Mouse (Mus musculus) MEL (cell line): ENCODE measurements around the gene Aqp6. TPM values are rescaled to one million over a fixed set of nuclear protein-coding genes. Genes with fewer than 3 reads are reported as not detected.

Experiments used
- DNase-seq: peaks from one replicate; pipeline ENCODE4 v3.0.0; 2011; ENCODE audit warnings: low read depth, low spot score
- H3K27ac ChIP-seq: 2 replicates; pipeline ENCODE4 v1.5.1; 2012; ENCODE audit warnings: low read depth, mild to moderate bottlenecking, control low read depth, low read length, moderate library complexity; ENCODE audit not compliant: control insufficient read depth
- H3K27me3 ChIP-seq, 2 experiments: fragments of 150-350 bp in 1 of 2; sonication (generic) in 1 of 2; 2 replicates each; pipeline ENCODE4 v1.6.1; 2012; ENCODE audit warnings: low read length in 2 of 2, mild to moderate bottlenecking in 2 of 2, improper control_type of control experiment in 1 of 2, moderate library complexity in 1 of 2; ENCODE audit not compliant: insufficient read depth in 2 of 2, control insufficient read depth in 1 of 2
- H3K36me3 ChIP-seq, 2 experiments: 2 replicates each; pipeline ENCODE4 v1.6.1; 2012 to 2014; ENCODE audit warnings: low read length in 2 of 2, improper control_type of control experiment in 1 of 2, inconsistent platforms in 1 of 2, mild to moderate bottlenecking in 1 of 2; ENCODE audit not compliant: insufficient read depth in 2 of 2, control insufficient read depth in 1 of 2
- H3K4me1 ChIP-seq, 2 experiments: fragments of 150-350 bp in 1 of 2; sonication (generic) in 1 of 2; 2 replicates each; pipeline ENCODE4 v1.6.1; 2012; ENCODE audit warnings: low read length in 2 of 2, improper control_type of control experiment in 1 of 2, mild to moderate bottlenecking in 1 of 2; ENCODE audit not compliant: insufficient read depth in 2 of 2, control insufficient read depth in 1 of 2
- H3K4me3 ChIP-seq, 2 experiments: fragments of 150-350 bp in 1 of 2; sonication (generic) in 1 of 2; 2 replicates each; pipeline ENCODE4 v1.5.1; 2012; ENCODE audit warnings: low read depth in 2 of 2, low read length in 2 of 2, mild to moderate bottlenecking in 2 of 2, moderate library complexity in 2 of 2, control low read depth in 1 of 2, improper control_type of control experiment in 1 of 2; ENCODE audit not compliant: control insufficient read depth in 1 of 2, insufficient read depth in 1 of 2
- H3K79me2 ChIP-seq: 2 replicates; pipeline ENCODE4 v1.6.1; 2012; ENCODE audit warnings: mild to moderate bottlenecking, low read length, moderate library complexity; ENCODE audit not compliant: control insufficient read depth, poor library complexity, insufficient read depth
- H3K9ac ChIP-seq: 2 replicates; pipeline ENCODE4 v1.6.1; 2012; ENCODE audit warnings: low read depth, mild to moderate bottlenecking, control low read depth, low read length, moderate library complexity; ENCODE audit not compliant: control insufficient read depth, poor library complexity, severe bottlenecking
- H3K9me3 ChIP-seq: fragments of 150-350 bp; sonication (generic); replicated peaks from 2 replicates; pipeline ENCODE4 v1.6.1; 2012; ENCODE audit warnings: mild to moderate bottlenecking, low read length, improper control_type of control experiment, moderate library complexity; ENCODE audit not compliant: insufficient read depth
- BHLHE40 ChIP-seq: IDR thresholded peaks from 2 replicates; pipeline ENCODE4 v1.6.1; 2012; ENCODE audit warnings: low read depth, mild to moderate bottlenecking, inconsistent platforms, low read length, improper control_type of control experiment, borderline replicate concordance
- CHD1 ChIP-seq: IDR thresholded peaks from 2 replicates; pipeline ENCODE4 v1.6.1; 2012; ENCODE audit warnings: low read depth, mild to moderate bottlenecking, inconsistent platforms, low read length, improper control_type of control experiment
- CTCF ChIP-seq, 3 experiments: IDR thresholded peaks in 2 of 3; conservative IDR thresholded peaks in 1 of 3; 2 replicates each; pipeline ENCODE4 v1.5.1; 2011 to 2012; ENCODE audit warnings: low read length in 3 of 3, low read depth in 2 of 3, mild to moderate bottlenecking in 2 of 3, improper control_type of control experiment in 1 of 3, inconsistent platforms in 1 of 3, mixed read lengths in 1 of 3, moderate library complexity in 1 of 3; ENCODE audit not compliant: control insufficient read depth in 1 of 3, insufficient read depth in 1 of 3, poor library complexity in 1 of 3, severe bottlenecking in 1 of 3
- GABPA ChIP-seq: IDR thresholded peaks from 2 replicates; pipeline ENCODE4 v1.6.1; 2012; ENCODE audit warnings: low read depth, mild to moderate bottlenecking, inconsistent platforms, low read length, improper control_type of control experiment, moderate library complexity
- GATA1 ChIP-seq: IDR thresholded peaks from 2 replicates; pipeline ENCODE4 v1.6.1; 2011; ENCODE audit warnings: low read depth, low read length, improper control_type of control experiment
- JUND ChIP-seq: IDR thresholded peaks from 2 replicates; pipeline ENCODE4 v1.6.1; 2011; ENCODE audit warnings: low read depth, mild to moderate bottlenecking, improper control_type of control experiment, low read length
- MAFK ChIP-seq: IDR thresholded peaks from 2 replicates; pipeline ENCODE4 v1.6.1; 2011; ENCODE audit warnings: low read depth, mild to moderate bottlenecking, low read length, improper control_type of control experiment, borderline replicate concordance
- MAZ ChIP-seq: IDR thresholded peaks from 2 replicates; pipeline ENCODE4 v1.6.1; 2012; ENCODE audit warnings: low read depth, mild to moderate bottlenecking, inconsistent platforms, low read length, improper control_type of control experiment
- MYB ChIP-seq: IDR thresholded peaks from 2 replicates; pipeline ENCODE4 v1.6.1; 2011; ENCODE audit warnings: mild to moderate bottlenecking, low read depth, low read length, improper control_type of control experiment
- NELFE ChIP-seq: IDR thresholded peaks from 2 replicates; pipeline ENCODE4 v1.6.1; 2011; ENCODE audit warnings: low read depth, low read length, improper control_type of control experiment
- POLR2AphosphoS2 ChIP-seq: IDR thresholded peaks from 2 replicates; pipeline ENCODE4 v1.6.1; 2011; ENCODE audit warnings: low read length, improper control_type of control experiment
- POLR2AphosphoS5 ChIP-seq: IDR thresholded peaks from 2 replicates; pipeline ENCODE4 v1.6.1; 2012; ENCODE audit warnings: low read depth, borderline replicate concordance, mild to moderate bottlenecking, inconsistent platforms, low read length, moderate library complexity, mixed read lengths
- RAD21 ChIP-seq: IDR thresholded peaks from 2 replicates; pipeline ENCODE4 v1.6.1; 2011; ENCODE audit warnings: mild to moderate bottlenecking, low read depth, low read length, improper control_type of control experiment
- RCOR1 ChIP-seq: IDR thresholded peaks from 2 replicates; pipeline ENCODE4 v1.6.1; 2012; ENCODE audit warnings: low read depth, mild to moderate bottlenecking, inconsistent platforms, low read length, improper control_type of control experiment
- SIN3A ChIP-seq: IDR thresholded peaks from 2 replicates; pipeline ENCODE4 v1.6.1; 2012; ENCODE audit warnings: low read length, improper control_type of control experiment, inconsistent platforms
- SMC3 ChIP-seq: IDR thresholded peaks from 2 replicates; pipeline ENCODE4 v1.6.1; 2011; ENCODE audit warnings: low read depth, low read length, improper control_type of control experiment
- TAL1 ChIP-seq: IDR thresholded peaks from 2 replicates; pipeline ENCODE4 v1.6.1; 2012; ENCODE audit warnings: mild to moderate bottlenecking, inconsistent platforms, low read length, moderate library complexity, mixed read lengths
- USF1 ChIP-seq: IDR thresholded peaks from 2 replicates; pipeline ENCODE4 v1.6.1; 2014; ENCODE audit warnings: low read depth, mild to moderate bottlenecking, inconsistent platforms, low read length, improper control_type of control experiment, moderate library complexity
- USF2 ChIP-seq, 2 experiments: IDR thresholded peaks; 2 replicates each; pipeline ENCODE4 v1.6.1; 2011 to 2012; ENCODE audit warnings: improper control_type of control experiment in 2 of 2, low read length in 2 of 2, borderline replicate concordance in 1 of 2, inconsistent platforms in 1 of 2, low read depth in 1 of 2, mild to moderate bottlenecking in 1 of 2; ENCODE audit not compliant: insufficient read depth in 1 of 2
- ZC3H11A ChIP-seq: IDR thresholded peaks from 2 replicates; pipeline ENCODE4 v1.6.1; 2012; ENCODE audit warnings: low read depth, mild to moderate bottlenecking, inconsistent platforms, low read length, improper control_type of control experiment
- polyA plus RNA-seq, 2 experiments: library from polyadenylated mRNA; stranded (reverse) in 1 of 2; unstranded in 1 of 2; fragments of >175 nt in 1 of 2; fragments of >200 nt in 1 of 2; gene quantifications; 2 replicates each; pipeline versions ENCODE4 v1.2.1 to v1.2.4; 2012; ENCODE audit warnings: low replicate concordance in 2 of 2, low read depth in 1 of 2; ENCODE audit not compliant: insufficient read length in 2 of 2, insufficient read depth in 1 of 2, missing spikeins in 1 of 2
- total RNA-seq: library from RNA; depleted of rRNA; stranded (reverse); fragments of 300-350 nt; gene quantifications from 2 replicates; pipeline ENCODE4 v1.2.3, GENCODE M21; 2012

Gene Aqp6
- total and polyA plus RNA-seq, 3 experiments, result not detected

- Histone ChIP-seq H3K4me3 (no peak overlapping the region), H3K36me3 (no peaks in the 10 kb centered on the region), H3K27me3 (peaks cover 11 to 26% of the 10 kb centered on the region in 2 experiments), H3K9me3 (no peaks in the 10 kb centered on the region), H3K9ac (no peak overlapping the region), H3K4me1 (no peaks in the 10 kb centered on the region), H3K27ac (no peak overlapping the region), H3K79me2 (no peaks in the 10 kb centered on the region)
- TF ChIP-seq SIN3A (no peak), ZC3H11A (no peak), SMC3 (no peak), CTCF (IDR thresholded peaks at IDR 0.05 in 2 of 3, conservative IDR thresholded peaks at IDR 0.05 in 1 of 3; ENCODE audit: control insufficient read depth in 1 of 3, insufficient read depth in 1 of 3, low read depth in 2 of 3, low read length in 3 of 3, poor library complexity in 1 of 3, severe bottlenecking in 1 of 3) (no peak), MAZ (no peak), JUND (no peak), GABPA (no peak), NELFE (no peak), TAL1 (no peak), GATA1 (no peak), RAD21 (no peak)
- no peak for DNase-seq
Observed at GRCm38 (mm10) chr15:99599245-99600070, 1.7 kb upstream of the Aqp6 start.

GRCm38 (mm10) chr15:99601823-99602120 lies 572 bp downstream of the Aqp6 start:
- TF ChIP-seq MYB (no peak), SIN3A (no peak), USF1 (no peak), MAFK (no peak), USF2 (IDR thresholded peaks at IDR 0.05; ENCODE audit: borderline replicate concordance in 1 of 2, insufficient read depth in 1 of 2, low read depth in 1 of 2, low read length in 2 of 2) (no peak), NELFE (no peak), POLR2AphosphoS5 (no peak), POLR2AphosphoS2 (no peak), RCOR1 (no peak), CHD1 (no peak), BHLHE40 (no peak), CTCF (IDR thresholded peaks at IDR 0.05 in 2 of 3, conservative IDR thresholded peaks at IDR 0.05 in 1 of 3; ENCODE audit: control insufficient read depth in 1 of 3, insufficient read depth in 1 of 3, low read depth in 2 of 3, low read length in 3 of 3, poor library complexity in 1 of 3, severe bottlenecking in 1 of 3) (no peak)
- H3K9ac ChIP-seq, result no peak overlapping the region

More at GRCm38 (mm10) chr15:99601823-99602120, 572 bp downstream of the Aqp6 start:
- H3K9me3 ChIP-seq, result no peaks in the 10 kb centered on the region
- peaks cover 0 to 10% of the 10 kb centered on the region in 2 experiments; a peak in 2 of 4 replicates for H3K4me1 ChIP-seq
- H3K4me3 ChIP-seq, result no peak overlapping the region
- no peak overlapping the region for H3K27ac ChIP-seq
- peaks cover 11 to 26% of the 10 kb centered on the region in 2 experiments for H3K27me3 ChIP-seq
- H3K36me3 ChIP-seq, result peaks cover 0 to under 1% of the 10 kb centered on the region in 2 experiments; a peak in 2 of 4 replicates
- H3K79me2 ChIP-seq, result no peaks in the 10 kb centered on the region
- no peak for DNase-seq
